Mouse (Mus musculus) heart, postnatal 0 days (tissue): ENCODE measurements at regions not wholly inside any gene's neighbourhood (a gene's known extent, or its start where the extent isn't known, plus 50 kb on each side); places are given as distances from the start of the nearest gene placed in this dataset.

Experiments
- CTCF ChIP-seq: IDR thresholded peaks from 2 replicates; pipeline ENCODE4 v1.5.1; 2016; ENCODE audit warnings: antibody characterized with exemption, control low read depth, low read depth
- EP300 ChIP-seq: IDR thresholded peaks from 2 replicates; pipeline ENCODE4 v1.6.1; 2016; ENCODE audit warnings: antibody characterized with exemption, low read depth

GRCm38 (mm10) chr17:81201052-81201451 is 136.2 kb upstream of the Thumpd2 start:
- TF ChIP-seq CTCF, result no peak
- TF ChIP-seq EP300, result no peak
